Mouse (Mus musculus) stomach, embryonic 14.5 days (tissue): ENCODE measurements around the gene Gm7579. TPM values are rescaled to one million over a fixed set of nuclear protein-coding genes. Genes with fewer than 3 reads are reported as not detected.
"Not testable (repeated sequence)": the region's sequence is repeated elsewhere in the genome, so short reads cannot be mapped to it uniquely, and the experiment has no call there.

Experiments
- ATAC-seq: fragments of 200-750 bp; cut with Nextera tagmentation; 2 replicates; pipeline ENCODE4 v1.8.0; 2017; ENCODE audit warnings: low read depth, moderate TSS enrichment; ENCODE audit not compliant: insufficient number of reproducible peaks, insufficient read depth, low FRiP score
- H3K27ac ChIP-seq: fragments of 300-500 bp; sonication (generic); 2 replicates; pipeline ENCODE4 v1.5.1; 2014; ENCODE audit warnings: mild to moderate bottlenecking, low read length, moderate library complexity, mixed read lengths
- H3K27me3 ChIP-seq: fragments of 300-500 bp; sonication (generic); 2 replicates; pipeline ENCODE4 v1.6.1; 2014; ENCODE audit warnings: low read length, control low read depth, mixed read lengths; ENCODE audit not compliant: control insufficient read depth, insufficient read depth
- H3K36me3 ChIP-seq: fragments of 300-500 bp; sonication (generic); 2 replicates; pipeline ENCODE4 v1.6.1; 2014; ENCODE audit warnings: mild to moderate bottlenecking, control low read depth, low read length, moderate library complexity, mixed read lengths; ENCODE audit not compliant: control insufficient read depth, insufficient read depth
- H3K4me1 ChIP-seq: fragments of 300-500 bp; sonication (generic); 2 replicates; pipeline ENCODE4 v1.6.1; 2014; ENCODE audit warnings: low read length, control low read depth, mixed read lengths; ENCODE audit not compliant: control insufficient read depth, insufficient read depth
- H3K4me2 ChIP-seq: fragments of 300-500 bp; sonication (generic); replicated peaks from 2 replicates; pipeline ENCODE4 v1.6.1; 2014; ENCODE audit warnings: low read depth, low read length, control low read depth
- H3K4me3 ChIP-seq: fragments of 300-500 bp; sonication (generic); 2 replicates; pipeline ENCODE4 v1.5.1; 2014; ENCODE audit warnings: low read depth, low read length, control low read depth
- H3K9ac ChIP-seq: fragments of 300-500 bp; sonication (generic); replicated peaks from 2 replicates; pipeline ENCODE4 v1.6.1; 2014; ENCODE audit warnings: low read depth, mild to moderate bottlenecking, control low read depth, low read length, moderate library complexity, mixed read lengths
- H3K9me3 ChIP-seq: fragments of 300-500 bp; sonication (generic); 2 replicates; pipeline ENCODE4 v1.6.1; 2016; ENCODE audit warnings: low read depth, low read length, control low read depth; ENCODE audit not compliant: control insufficient read depth
- WGBS: fragments of 180-500 bp; shearing (Covaris S2); extraction: QIAGEN DNeasy Blood & Tissue Kit; methylation state at CpG from one replicate; pipeline ENCODE4 v1.1.7; 2014; 5-methylcytosine and 5-hydroxymethylcytosine counted together
- polyA plus RNA-seq: library from polyadenylated mRNA; unstranded; fragments of >200 nt; fragmentation: Nextera tagmentation; extraction: Ambion mirVana; gene quantifications from 2 replicates; pipeline ENCODE4 v1.2.1, GENCODE M21; 2014

Gm7579 gene
- not detected in 2 replicates for polyA plus RNA-seq

- no peaks in the 10 kb centered on the region for H3K27me3 ChIP-seq
- no peak within 1 kb of the TSS for H3K4me3 ChIP-seq
- no peaks in the 10 kb centered on the region for H3K9me3 ChIP-seq
- H3K9ac ChIP-seq: no peak within 1 kb of the TSS
- ATAC-seq: no peak
- no peaks in the 10 kb centered on the region for H3K4me1 ChIP-seq
- no peaks in the 10 kb centered on the region for H3K36me3 ChIP-seq
- 71% methylated on average over 1 of the region's 1 CpGs for WGBS
- no peak within 1 kb of the TSS for H3K4me2 ChIP-seq
- no peak within 1 kb of the TSS for H3K27ac ChIP-seq
These were observed at the start of gene Gm7579 for GRCm38 (mm10) chr7:142211559-142211958. TSS of gene Gm7579 (plus strand) at chr7:142211859.

GRCm38 (mm10) chr7:142165639-142166038, 46.0 kb upstream of the Gm7579 start, which contains the start of gene Gm4553:
TSS of gene Gm4553 (minus strand) at chr7:142165739.
- H3K4me2 ChIP-seq, H3K36me3 ChIP-seq, H3K4me3 ChIP-seq, H3K9ac ChIP-seq, H3K27me3 ChIP-seq, H3K27ac ChIP-seq, H3K9me3 ChIP-seq, ATAC-seq, H3K4me1 ChIP-seq: not testable (repeated sequence)

DNA sequence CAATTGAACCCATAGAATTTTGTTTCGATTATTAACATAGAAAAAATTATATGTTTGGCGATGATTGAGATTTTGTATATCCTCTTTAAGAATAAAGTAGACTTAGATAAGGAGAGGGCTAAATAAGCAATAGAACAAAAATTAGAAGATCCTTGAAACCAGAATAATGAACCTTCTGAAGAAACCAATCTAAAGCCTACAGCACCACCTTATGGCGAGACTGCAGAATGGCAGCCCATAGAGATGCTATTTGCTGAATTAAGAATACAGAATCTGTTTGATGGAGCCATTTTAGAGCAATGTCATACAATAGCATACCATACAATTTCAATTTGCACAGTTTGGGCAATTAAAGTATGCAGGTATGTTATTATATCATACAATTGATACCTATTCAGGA, 41.8 kb upstream of the Gm7579 start:
- Histone ChIP-seq H3K4me3 (no peak overlapping the region), H3K4me1 (no peaks in the 10 kb centered on the region), H3K9ac (no peak overlapping the region), H3K36me3 (no peaks in the 10 kb centered on the region), H3K27me3 (no peaks in the 10 kb centered on the region), H3K27ac (no peak overlapping the region), H3K9me3 (no peaks in the 10 kb centered on the region), H3K4me2 (no peak overlapping the region)
- 47% methylated on average over 3 of the region's 3 CpGs for WGBS
- no peak for ATAC-seq

- not testable (repeated sequence) for H3K9me3 ChIP-seq, H3K27me3 ChIP-seq, H3K4me3 ChIP-seq, H3K27ac ChIP-seq, H3K36me3 ChIP-seq, H3K9ac ChIP-seq, ATAC-seq, H3K4me1 ChIP-seq, H3K4me2 ChIP-seq
These were observed 35.8 kb upstream of the Gm7579 start, which contains the start of gene Krtap5-2 for GRCm38 (mm10) chr7:142175905-142176304. TSS of gene Krtap5-2 (minus strand) at chr7:142176005.

DNA sequence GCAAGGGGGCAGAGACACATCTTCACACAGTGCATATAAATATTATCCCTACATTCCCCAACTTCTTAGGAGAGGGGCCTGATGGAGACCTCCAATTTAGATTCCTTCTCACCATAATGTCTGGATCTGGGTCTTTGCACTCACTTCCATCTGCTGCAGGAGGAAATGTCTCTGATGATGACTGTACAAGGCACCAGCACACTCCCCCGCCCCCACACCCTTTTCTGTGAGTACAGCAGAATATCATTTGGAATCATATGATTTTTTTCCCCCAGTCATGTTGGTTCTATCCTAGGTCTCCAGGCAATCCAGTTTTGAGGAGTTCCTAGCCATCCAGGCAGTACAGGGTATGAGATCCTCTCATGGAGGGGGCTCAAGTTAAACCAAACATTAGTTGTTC, 33.0 kb upstream of the Gm7579 start:
- no peaks in the 10 kb centered on the region for H3K36me3 ChIP-seq
- H3K27me3 ChIP-seq: no peaks in the 10 kb centered on the region
- no peak overlapping the region for H3K9ac ChIP-seq
- H3K4me3 ChIP-seq: no peak overlapping the region
- H3K4me2 ChIP-seq: no peak overlapping the region
- no peak for ATAC-seq
- no peaks in the 10 kb centered on the region for H3K9me3 ChIP-seq
- H3K27ac ChIP-seq: no peak overlapping the region
- no peaks in the 10 kb centered on the region for H3K4me1 ChIP-seq
- WGBS: 81% methylated on average over 1 of the region's 1 CpGs

DNA sequence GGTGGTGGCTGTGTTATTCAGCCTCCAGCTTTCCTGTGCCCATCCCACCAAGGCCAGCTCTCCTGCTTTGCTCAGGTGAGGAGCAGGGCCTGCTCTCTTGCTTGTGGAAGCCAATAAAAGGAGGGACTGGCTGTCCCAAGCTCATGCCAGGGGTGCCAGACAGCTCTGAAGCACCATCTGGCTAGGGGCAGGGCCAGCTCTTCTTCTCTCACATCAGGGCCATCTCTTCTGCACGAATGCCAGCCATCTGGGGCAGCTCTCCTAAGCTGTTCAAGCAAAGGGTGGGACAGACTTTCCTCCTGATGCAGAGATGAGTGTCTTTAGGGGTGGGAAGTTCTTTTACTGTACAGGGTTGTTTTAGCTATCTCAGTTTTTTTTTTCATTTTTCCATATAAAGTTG, 30.6 kb upstream of the Gm7579 start:
- no peaks in the 10 kb centered on the region for H3K27me3 ChIP-seq
- no peak for ATAC-seq
- WGBS: 38% methylated on average over 1 of the region's 1 CpGs

GRCm38 (mm10) chr7:142188156-142188555, 23.5 kb upstream of the Gm7579 start:
- no peaks in the 10 kb centered on the region for H3K27me3 ChIP-seq
- H3K4me2 ChIP-seq: no peak overlapping the region
- no peaks in the 10 kb centered on the region for H3K4me1 ChIP-seq
- ATAC-seq: no peak
- no peaks in the 10 kb centered on the region for H3K9me3 ChIP-seq
- no peak overlapping the region for H3K9ac ChIP-seq
- H3K27ac ChIP-seq: no peak overlapping the region
- no peak overlapping the region for H3K4me3 ChIP-seq
- WGBS: 73% methylated on average over 2 of the region's 2 CpGs
- H3K36me3 ChIP-seq: no peaks in the 10 kb centered on the region

More for the DNA sequence above, 30.6 kb upstream of the Gm7579 start:
- Histone ChIP-seq H3K9ac (no peak overlapping the region), H3K36me3 (no peaks in the 10 kb centered on the region), H3K4me3 (no peak overlapping the region), H3K4me1 (no peaks in the 10 kb centered on the region), H3K4me2 (no peak overlapping the region), H3K27ac (no peak overlapping the region), H3K9me3 (no peaks in the 10 kb centered on the region)

DNA sequence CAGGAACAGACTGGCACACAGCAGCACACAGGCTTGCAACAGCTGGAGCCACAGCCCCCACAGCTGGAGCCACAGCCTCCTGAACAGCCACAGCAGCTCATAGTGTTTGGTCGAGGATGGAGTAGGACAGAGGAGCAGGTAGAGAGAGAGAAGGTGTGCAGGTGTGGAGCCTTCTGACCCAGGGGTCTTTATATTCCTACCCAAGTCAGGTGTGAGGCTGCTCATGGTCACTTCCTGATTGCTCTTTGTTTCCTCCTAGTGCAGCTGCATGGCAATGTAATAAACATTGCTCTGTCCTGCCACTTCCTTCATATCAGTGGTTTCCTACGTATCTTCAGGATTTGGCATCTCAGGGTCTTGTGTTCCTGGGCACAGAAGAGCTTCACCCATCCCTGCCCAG, 21.4 kb upstream of the Gm7579 start, which contains the start of gene Gm10153:
TSS of gene Gm10153 (minus strand) at position 101 of the 400 bp plus-strand sequence.
- H3K4me1 ChIP-seq: no peaks in the 10 kb centered on the region
- no peak within 1 kb of the TSS for H3K9ac ChIP-seq
- WGBS: 44% methylated on average over 2 of the region's 2 CpGs
- ATAC-seq: no peak
- no peak within 1 kb of the TSS for H3K4me2 ChIP-seq
- H3K36me3 ChIP-seq: no peaks in the 10 kb centered on the region
- H3K27me3 ChIP-seq: no peaks in the 10 kb centered on the region
- no peak within 1 kb of the TSS for H3K4me3 ChIP-seq
- no peak within 1 kb of the TSS for H3K27ac ChIP-seq
- H3K9me3 ChIP-seq: peaks cover 2% of the 10 kb centered on the region; the same call in 1 of the 2 replicates

GRCm38 (mm10) chr7:142198748-142199147, 12.9 kb upstream of the Gm7579 start:
- H3K36me3 ChIP-seq: no peaks in the 10 kb centered on the region
- H3K4me2 ChIP-seq: no peak overlapping the region
- H3K4me1 ChIP-seq: no peaks in the 10 kb centered on the region
- H3K9ac ChIP-seq: no peak overlapping the region
- H3K27ac ChIP-seq: no peak overlapping the region
- WGBS: 83% methylated on average over 2 of the region's 2 CpGs
- no peaks in the 10 kb centered on the region for H3K27me3 ChIP-seq
- no peak for ATAC-seq
- no peak overlapping the region for H3K4me3 ChIP-seq
- peaks cover 2% of the 10 kb centered on the region; the same call in 1 of the 2 replicates for H3K9me3 ChIP-seq
